Mouse (Mus musculus) lung, postnatal 0 days (tissue): ENCODE data around the gene Olfr67.
"Not testable (repeated sequence)": the region's sequence is repeated elsewhere in the genome, so short reads cannot be mapped to it uniquely, and the experiment has no call there.

ENCODE experiments used
- CTCF ChIP-seq: IDR thresholded peaks from 2 replicates; pipeline ENCODE4 v1.5.1; 2016; ENCODE audit warnings: antibody characterized with exemption, mild to moderate bottlenecking
- EP300 ChIP-seq: IDR thresholded peaks from 2 replicates; pipeline ENCODE4 v1.6.1; 2016; ENCODE audit warnings: antibody characterized with exemption, mild to moderate bottlenecking, control low read depth

DNA sequence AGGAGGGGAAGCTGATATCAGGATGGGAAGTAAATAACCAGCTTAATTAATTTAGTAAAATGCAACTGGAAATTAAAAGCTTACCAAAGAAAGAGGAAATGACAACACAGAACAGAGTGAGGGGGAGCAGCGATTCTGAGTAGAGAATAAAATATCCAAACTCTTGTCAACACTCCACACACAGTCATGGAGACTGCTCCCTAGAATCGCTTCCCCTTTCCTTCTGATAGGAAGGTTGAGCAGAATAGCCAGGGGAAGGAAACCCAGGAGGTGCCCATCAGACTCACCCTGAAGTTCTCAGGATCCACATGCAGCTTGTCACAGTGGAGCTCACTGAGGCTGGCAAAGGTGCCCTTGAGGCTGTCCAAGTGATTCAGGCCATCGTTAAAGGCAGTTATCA, 21.5 kb upstream of the Olfr67 start:
- not testable (repeated sequence) for TF ChIP-seq CTCF, EP300
